Mouse (Mus musculus) embryonic fibroblast, embryonic 13.5 days (primary cell): ENCODE data around the gene Nom1. TPM values are rescaled to one million over a fixed set of nuclear protein-coding genes. Genes with fewer than 3 reads are reported as not detected.
"Not testable (repeated sequence)": the region's sequence is repeated elsewhere in the genome, so short reads cannot be mapped to it uniquely, and the experiment has no call there.

Experiments
- H3K27ac ChIP-seq: 2 replicates; pipeline ENCODE4 v1.5.1; 2012; ENCODE audit warnings: low read length, control low read depth, inconsistent platforms; ENCODE audit not compliant: insufficient read depth
- H3K4me1 ChIP-seq: 2 replicates; pipeline ENCODE4 v1.6.1; 2011; ENCODE audit warnings: low read length; ENCODE audit not compliant: control insufficient read depth, insufficient read depth
- H3K4me3 ChIP-seq: 2 replicates; pipeline ENCODE4 v1.5.1; 2011; ENCODE audit warnings: mild to moderate bottlenecking, control low read depth, low read length; ENCODE audit not compliant: insufficient read depth
- CTCF ChIP-seq: IDR thresholded peaks from 2 replicates; pipeline ENCODE4 v1.5.1; 2011; ENCODE audit warnings: mild to moderate bottlenecking, control low read depth, low read length, moderate library complexity, borderline replicate concordance; ENCODE audit not compliant: insufficient read depth
- POLR2A ChIP-seq: IDR thresholded peaks from 2 replicates; pipeline ENCODE4 v1.6.1; 2011; ENCODE audit warnings: low read depth, mild to moderate bottlenecking, control low read depth, low read length, moderate library complexity
- polyA plus RNA-seq: library from polyadenylated mRNA; stranded (reverse); fragments of >200 nt; gene quantifications from 2 replicates; pipeline ENCODE4 v1.2.4, GENCODE M21; 2011; ENCODE audit warnings: low read depth; ENCODE audit not compliant: missing spikeins, insufficient read length

Gene Nom1
- polyA plus RNA-seq, 1 experiment, result 12.2 TPM

DNA sequence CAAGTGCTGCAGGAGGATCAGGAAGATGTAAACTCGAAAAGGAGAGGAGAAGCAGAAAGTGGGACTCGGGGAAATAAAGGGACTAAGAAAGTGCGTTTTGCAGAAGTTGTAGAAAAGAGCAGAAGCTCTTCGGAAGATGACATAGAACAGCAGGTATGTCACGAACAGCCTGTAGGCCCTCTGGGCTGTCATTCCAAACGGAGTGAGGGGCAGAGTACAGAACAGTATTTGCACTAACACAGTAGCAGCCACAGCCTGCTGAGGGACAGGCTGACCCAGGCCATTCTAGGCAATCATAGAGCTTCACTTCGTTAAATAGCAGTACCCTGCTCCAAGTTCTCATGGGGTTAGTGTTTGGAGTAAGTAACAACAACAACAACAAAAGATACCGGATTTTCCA is 1.0 kb downstream of the Nom1 start:
- H3K4me1 ChIP-seq, result no peaks in the 10 kb centered on the region; the same call in 1 of the 2 replicates
- no peak overlapping the region for H3K27ac ChIP-seq
- TF ChIP-seq POLR2A (no peak), CTCF (no peak)
- peak overlapping the region; percentile 98 for H3K4me3 ChIP-seq

DNA sequence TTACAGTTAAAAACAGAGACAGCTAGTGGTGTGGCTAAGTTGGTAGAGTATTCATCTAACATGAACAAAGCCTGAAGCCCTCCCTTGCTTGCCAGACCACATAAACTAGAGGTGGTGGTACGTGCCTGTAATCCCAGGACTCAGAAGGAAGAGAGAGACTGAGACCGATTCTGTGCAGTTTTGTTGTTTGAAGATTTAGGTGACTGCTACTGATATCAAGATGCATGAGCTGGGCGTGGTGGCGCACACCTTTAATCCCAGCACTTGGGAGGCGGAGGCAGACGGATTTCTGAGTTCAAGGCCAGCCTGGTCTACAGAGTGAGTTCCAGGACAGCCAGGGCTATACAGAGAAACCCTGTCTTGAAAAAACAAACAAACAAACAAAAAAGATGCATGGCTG is 2.3 kb downstream of the Nom1 start:
- not testable (repeated sequence) for H3K27ac ChIP-seq, H3K4me3 ChIP-seq, H3K4me1 ChIP-seq

DNA sequence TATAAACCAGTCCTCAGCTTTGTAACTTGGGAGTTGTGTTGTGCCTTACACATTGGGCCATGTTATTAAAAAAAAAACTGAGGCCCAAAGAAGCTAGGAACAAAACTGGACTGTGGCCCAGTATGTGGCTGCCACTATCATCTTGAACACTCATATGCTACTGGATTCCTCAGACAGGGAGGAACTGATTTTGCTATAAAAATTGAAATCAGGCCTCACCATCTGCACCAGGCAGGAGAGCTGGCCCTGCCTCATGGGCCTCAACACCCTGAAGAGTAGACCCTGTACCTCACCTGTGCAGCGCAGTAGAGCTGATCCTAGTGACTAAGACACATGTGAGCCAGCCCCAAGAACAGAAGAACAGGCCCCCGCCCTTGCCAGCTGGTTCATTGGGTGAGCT is 10.8 kb downstream of the Nom1 start:
- Histone ChIP-seq H3K4me1 (no peaks in the 10 kb centered on the region), H3K27ac (no peak overlapping the region), H3K4me3 (no peak overlapping the region)
- TF ChIP-seq CTCF (no peak), POLR2A (no peak)

DNA sequence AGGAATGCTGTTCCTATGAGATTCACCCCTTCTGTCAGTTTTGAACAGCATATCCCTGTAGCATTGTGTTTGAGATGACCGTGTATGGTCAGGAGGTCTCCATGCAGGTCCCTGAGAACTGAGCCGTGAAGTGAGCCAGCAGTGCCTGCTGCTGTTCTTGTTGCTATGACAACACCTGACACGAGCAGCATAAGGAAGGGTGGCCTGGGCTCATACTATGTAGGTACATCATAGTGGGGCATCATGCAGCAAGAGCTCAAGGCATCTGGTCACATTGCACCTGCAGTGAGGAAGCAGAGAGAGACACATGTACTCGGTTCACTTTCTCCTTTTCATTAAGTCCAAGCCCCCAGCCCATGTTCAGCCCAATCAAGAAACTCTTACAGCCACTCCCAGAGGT is 17.9 kb downstream of the Nom1 start:
- Histone ChIP-seq H3K4me1 (no peaks in the 10 kb centered on the region), H3K27ac (no peak overlapping the region), H3K4me3 (no peak overlapping the region)
- TF ChIP-seq POLR2A (no peak), CTCF (no peak)

DNA sequence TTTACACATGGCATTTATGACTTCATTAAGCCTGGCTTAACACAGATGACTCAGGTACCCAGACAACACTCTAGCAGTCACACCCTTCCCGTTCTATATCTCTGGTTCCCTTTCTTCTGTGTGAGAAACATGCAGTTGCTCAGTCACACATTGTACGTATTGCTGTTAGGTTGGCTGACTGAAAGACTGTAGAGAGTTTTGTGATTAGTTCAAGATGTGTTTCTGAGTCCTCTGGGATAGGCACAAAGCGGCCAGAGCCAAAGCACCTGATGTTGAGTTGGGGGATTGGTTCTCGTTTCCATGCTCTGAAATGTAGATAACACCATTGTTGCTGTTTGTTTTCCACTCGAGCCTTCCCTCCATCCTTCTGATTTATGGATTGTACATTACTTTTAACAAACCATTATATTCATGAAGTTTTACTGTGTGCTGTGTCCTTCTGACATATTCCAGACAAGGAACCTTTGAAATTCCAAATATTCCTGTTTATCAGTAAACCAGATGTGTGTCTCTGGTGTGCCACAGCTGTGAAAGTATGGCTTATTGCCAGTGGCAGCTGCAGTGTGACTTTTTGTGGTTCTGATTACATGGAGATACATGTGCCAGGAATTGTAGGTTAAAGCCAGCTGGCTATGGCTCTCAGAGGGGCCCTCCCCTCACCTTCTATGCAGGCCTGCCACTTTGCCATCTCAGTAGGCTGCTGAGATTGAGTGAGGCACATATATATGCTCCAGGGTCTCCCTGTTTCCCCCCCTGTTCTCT is 22.6 kb downstream of the Nom1 start:
- TF ChIP-seq CTCF (no peak), POLR2A (no peak)
- H3K4me1 ChIP-seq, result no peaks in the 10 kb centered on the region
- H3K4me3 ChIP-seq, result no peak overlapping the region
- H3K27ac ChIP-seq, result no peak overlapping the region

DNA sequence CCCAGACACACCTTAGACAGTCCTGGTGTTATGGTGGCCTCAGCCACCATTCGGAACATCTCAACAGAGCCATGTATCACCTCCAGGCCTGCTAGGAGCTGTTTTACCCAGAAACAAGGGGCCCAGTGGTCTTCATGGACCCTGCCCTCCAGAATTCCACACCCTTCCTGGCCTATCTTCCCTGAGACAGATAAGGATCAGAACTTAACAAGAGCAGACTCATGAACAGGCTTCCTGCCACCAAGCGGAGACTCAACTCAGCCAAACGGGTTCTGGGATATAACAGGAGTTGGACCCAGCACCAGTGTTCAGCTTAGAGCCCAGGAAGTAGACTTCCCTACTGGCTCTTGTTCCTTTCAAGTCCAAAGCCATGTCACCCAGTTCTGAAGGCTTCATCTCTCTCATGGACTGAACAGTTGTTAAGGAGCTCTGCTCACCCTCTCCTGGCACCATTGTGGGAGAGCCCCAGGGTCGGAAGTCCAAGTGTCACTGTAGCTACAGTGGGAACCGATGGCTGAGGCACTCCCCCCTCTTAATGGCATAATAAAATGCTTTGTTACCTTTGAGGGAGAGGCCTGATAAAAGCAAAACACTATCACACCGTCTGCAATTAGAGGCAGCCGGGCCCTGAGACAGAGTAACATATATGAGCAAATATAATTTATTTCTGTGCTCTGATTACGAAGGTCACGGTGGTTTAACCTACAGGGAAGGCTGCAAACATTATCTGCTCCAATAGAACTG is 28.7 kb downstream of the Nom1 start:
- H3K4me1 ChIP-seq, result no peaks in the 10 kb centered on the region
- H3K4me3 ChIP-seq, result no peak overlapping the region
- TF ChIP-seq POLR2A, result no peak
- H3K27ac ChIP-seq, result no peak overlapping the region

DNA sequence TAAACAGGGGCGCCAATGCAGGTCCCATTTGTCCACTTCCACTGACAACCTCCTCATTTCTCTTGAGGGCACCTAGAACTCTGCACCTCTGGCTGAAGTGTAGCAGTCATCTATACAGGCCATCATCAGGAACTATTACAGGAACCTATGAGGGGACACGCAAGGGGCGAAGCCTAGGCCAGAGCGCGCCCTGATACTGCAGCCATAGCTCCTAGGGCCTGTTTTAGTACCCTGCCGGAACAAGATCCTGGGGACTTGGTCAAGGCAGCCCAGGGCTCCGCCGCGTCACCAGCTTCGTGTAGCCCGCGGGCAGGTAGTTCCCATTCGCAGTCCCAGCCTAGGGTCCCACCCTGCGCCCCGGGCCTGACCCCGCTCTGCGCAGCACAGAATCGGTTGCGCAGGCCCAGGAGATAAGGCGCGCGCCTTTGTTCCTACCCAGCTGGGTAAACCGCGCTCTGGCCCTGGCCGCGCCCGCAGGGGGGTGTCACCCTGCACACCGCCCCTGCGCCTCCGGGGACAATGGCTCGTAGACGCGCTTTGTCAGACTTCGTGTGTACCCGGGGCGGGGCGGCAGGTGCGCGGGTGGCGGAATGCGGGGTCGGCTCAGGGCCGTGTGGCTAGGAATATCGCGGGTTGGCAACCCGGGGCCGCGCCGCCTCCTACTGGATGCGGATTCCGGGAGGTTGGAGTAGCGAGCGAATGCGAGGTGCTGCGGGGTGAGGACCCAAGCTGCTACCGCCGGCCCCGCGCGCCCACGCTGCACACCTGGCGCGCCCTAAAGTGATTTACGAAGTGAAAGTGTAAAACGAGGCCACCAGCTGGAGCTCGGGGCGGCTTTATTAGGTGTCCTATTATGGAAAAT is 33.3 kb downstream of the Nom1 start:
- TF ChIP-seq CTCF, result no peak
- no peak for TF ChIP-seq POLR2A
- Histone ChIP-seq H3K4me1 (no peaks in the 10 kb centered on the region), H3K4me3 (peak overlapping the region; percentile 37), H3K27ac (no peak overlapping the region)

DNA sequence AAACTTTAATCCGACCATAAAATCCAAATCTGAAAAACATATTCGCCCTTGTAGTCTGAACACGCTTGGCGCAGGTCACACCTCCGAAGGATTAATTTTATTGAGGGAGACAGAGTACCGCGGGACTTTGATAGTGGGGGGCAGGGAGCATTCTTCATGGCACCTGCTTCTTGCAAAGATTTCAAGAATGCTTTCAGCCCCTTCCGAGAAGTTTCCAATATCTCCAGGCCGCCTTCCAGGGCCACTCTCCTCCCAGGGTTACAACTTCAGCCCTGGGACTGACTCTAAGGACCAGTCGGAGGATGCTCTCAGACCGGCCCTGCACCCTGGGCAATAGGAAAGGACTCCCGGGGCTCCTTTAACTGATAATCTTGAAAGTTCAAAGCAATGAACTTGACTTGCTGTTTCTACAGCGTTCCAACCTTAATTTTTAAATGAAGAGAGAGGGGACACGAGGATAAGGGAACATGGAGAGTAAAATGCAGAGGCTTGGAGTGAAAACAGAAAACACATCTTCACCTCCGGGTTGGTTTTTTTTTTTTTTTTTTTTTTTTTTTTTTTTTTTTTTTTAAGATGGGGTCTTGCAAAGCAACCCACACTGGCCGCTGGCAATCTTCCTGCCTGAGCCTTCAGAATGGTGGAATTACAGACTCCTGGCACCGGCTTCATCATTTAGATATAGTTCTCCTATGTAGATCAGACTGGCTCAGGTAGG is 34.0 kb downstream of the Nom1 start:
- Histone ChIP-seq H3K4me1 (no peaks in the 10 kb centered on the region), H3K27ac (no peak overlapping the region), H3K4me3 (peak overlapping the region; percentile 37)
- TF ChIP-seq POLR2A (no peak), CTCF (no peak)

DNA sequence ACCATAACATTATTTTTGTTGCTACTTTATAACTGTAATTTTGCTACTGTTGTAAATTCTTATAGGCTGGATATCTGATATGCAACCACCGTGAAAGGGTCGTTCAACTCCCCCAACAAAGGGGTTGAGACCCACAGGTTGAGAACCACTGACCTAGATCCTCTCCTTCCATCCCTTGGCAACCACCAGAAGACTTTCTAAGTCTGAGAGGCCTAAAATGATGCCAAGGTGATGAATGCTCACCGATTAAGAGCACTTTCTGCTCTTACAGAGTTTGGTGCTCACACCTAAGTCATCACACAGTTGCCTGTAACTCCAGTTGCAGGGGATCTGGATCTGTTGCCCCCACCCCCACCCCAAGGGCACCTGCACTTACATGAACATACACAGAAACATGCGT is 35.0 kb downstream of the Nom1 start:
- no peak overlapping the region for H3K4me3 ChIP-seq
- no peak for TF ChIP-seq POLR2A
- no peak for TF ChIP-seq CTCF
- no peak overlapping the region for H3K27ac ChIP-seq

DNA sequence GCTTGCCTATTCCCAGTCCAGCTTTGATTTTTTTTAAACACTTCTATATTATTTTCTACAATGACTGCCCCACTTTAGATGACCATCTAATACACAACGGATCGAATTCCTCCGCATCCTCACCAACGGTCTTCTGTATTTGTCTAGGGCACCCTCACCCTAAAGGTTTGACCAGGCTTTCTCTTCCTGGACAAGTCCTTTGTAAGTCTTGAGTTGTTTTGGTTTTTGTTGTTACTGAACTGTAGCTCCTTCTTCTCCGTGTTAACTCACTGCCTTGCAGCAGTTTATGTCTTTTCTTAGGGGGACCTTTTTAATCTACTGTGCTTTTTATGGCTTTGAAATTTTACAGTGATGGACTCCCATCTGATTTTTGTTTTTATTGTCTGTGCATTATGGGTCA is 35.8 kb downstream of the Nom1 start:
- Histone ChIP-seq H3K4me1 (no peaks in the 10 kb centered on the region), H3K27ac (no peak overlapping the region), H3K4me3 (no peak overlapping the region)
- TF ChIP-seq CTCF (no peak), POLR2A (no peak)

More for the DNA sequence above, 35.0 kb downstream of the Nom1 start:
- H3K4me1 ChIP-seq, result no peaks in the 10 kb centered on the region
